Mouse (Mus musculus) liver, embryonic 15.5 days (tissue): Measurements from ENCODE around the gene Neurod1. TPM values are rescaled to one million over a fixed set of nuclear protein-coding genes. Genes with fewer than 3 reads are reported as not detected.

Source experiments
- ATAC-seq: fragments of 200-750 bp; cut with Nextera tagmentation; 2 replicates; pipeline ENCODE4 v1.8.0; 2017; ENCODE audit warnings: moderate number of reproducible peaks, mild to moderate bottlenecking, moderate library complexity; ENCODE audit not compliant: insufficient read depth
- H3K27ac ChIP-seq: fragments of 300-500 bp; sonication (generic); replicated peaks from 2 replicates; pipeline ENCODE4 v1.5.1; 2015; ENCODE audit warnings: mild to moderate bottlenecking, inconsistent platforms
- H3K27me3 ChIP-seq: fragments of 300-500 bp; sonication (generic); 2 replicates; pipeline ENCODE4 v1.6.1; 2015; ENCODE audit warnings: mild to moderate bottlenecking, inconsistent platforms
- H3K36me3 ChIP-seq: fragments of 300-500 bp; sonication (generic); replicated peaks from 2 replicates; pipeline ENCODE4 v1.6.1; 2015; ENCODE audit warnings: moderate library complexity, mild to moderate bottlenecking, inconsistent platforms
- H3K4me1 ChIP-seq: fragments of 300-500 bp; sonication (generic); replicated peaks from 2 replicates; pipeline ENCODE4 v1.6.1; 2015; ENCODE audit warnings: inconsistent platforms
- H3K4me2 ChIP-seq: fragments of 300-500 bp; sonication (generic); 2 replicates; pipeline ENCODE4 v1.6.1; 2015; ENCODE audit warnings: moderate library complexity, mild to moderate bottlenecking, inconsistent platforms
- H3K4me3 ChIP-seq: fragments of 300-500 bp; sonication (generic); replicated peaks from 2 replicates; pipeline ENCODE4 v1.5.1; 2015; ENCODE audit warnings: mild to moderate bottlenecking, inconsistent platforms
- H3K9ac ChIP-seq: fragments of 300-500 bp; sonication (generic); 2 replicates; pipeline ENCODE4 v1.6.1; 2015; ENCODE audit warnings: moderate library complexity, mild to moderate bottlenecking, inconsistent platforms
- H3K9me3 ChIP-seq: fragments of 300-500 bp; sonication (generic); replicated peaks from 2 replicates; pipeline ENCODE4 v1.6.1; 2016; ENCODE audit warnings: inconsistent platforms
- WGBS: fragments of 180-500 bp; shearing (Covaris S2); methylation state at CpG from one replicate; pipeline ENCODE4 v1.1.7; 2015; ENCODE audit warnings: mixed read lengths; ENCODE audit not compliant: insufficient replicate concordance; 5-methylcytosine and 5-hydroxymethylcytosine counted together
- polyA plus RNA-seq: library from polyadenylated mRNA; unstranded; fragments of >200 nt; fragmentation: Nextera tagmentation; extraction: Ambion mirVana; gene quantifications from 2 replicates; pipeline ENCODE4 v1.2.1, GENCODE M21; 2015

Neurod1 gene
- polyA plus RNA-seq, 1 experiment from 2014 or later = not detected

DNA sequence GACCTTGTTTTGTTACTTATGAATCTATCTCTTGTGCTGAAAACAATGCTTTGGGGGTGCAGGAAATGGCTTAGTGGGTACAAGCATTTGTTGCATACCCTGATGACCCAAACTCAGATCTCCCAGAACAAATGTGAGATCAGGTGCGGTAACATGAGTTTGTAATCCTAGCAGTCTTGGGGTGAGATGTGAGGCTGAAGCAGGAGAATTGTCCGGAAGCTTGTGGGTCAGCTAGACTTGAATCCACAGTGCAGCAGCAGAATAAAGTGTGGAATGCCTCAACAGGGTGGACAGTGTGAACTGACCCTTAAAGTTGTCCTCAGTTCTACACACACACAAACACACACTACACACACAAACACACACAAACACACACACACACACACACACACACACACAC is 14.3 kb downstream of the Neurod1 start:
- Histone ChIP-seq H3K9me3 (no peaks in the 10 kb centered on the region), H3K27ac (no peak overlapping the region), H3K4me1 (no peaks in the 10 kb centered on the region), H3K36me3 (no peaks in the 10 kb centered on the region), H3K4me2 (no peak overlapping the region), H3K4me3 (no peak overlapping the region), H3K27me3 (no peaks in the 10 kb centered on the region), H3K9ac (no peak overlapping the region)
- no peak for ATAC-seq
- WGBS = 89% methylated on average over 2 of the region's 2 CpGs

DNA sequence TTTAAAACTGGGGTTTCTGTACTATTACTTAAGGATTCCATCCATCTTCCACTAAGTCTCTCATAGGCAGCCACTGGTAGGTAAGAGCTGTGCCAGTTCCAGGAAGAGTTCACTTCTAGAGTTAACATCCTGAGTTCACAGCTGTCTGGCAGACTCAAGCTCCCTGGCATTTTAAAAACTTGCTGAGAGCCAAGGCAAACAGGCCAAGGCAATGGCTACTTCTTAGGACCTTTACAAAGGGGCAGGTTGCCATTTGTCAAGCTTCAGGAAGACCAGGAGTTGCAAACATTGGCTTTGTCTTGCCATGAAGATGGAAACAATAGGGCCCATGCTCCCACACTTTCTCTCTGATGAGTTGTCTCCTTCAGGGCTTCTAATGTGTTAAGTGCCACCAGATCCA is 26.5 kb downstream of the Neurod1 start:
- Histone ChIP-seq H3K4me2 (no peak overlapping the region), H3K4me3 (no peak overlapping the region)
- no peak for ATAC-seq

DNA sequence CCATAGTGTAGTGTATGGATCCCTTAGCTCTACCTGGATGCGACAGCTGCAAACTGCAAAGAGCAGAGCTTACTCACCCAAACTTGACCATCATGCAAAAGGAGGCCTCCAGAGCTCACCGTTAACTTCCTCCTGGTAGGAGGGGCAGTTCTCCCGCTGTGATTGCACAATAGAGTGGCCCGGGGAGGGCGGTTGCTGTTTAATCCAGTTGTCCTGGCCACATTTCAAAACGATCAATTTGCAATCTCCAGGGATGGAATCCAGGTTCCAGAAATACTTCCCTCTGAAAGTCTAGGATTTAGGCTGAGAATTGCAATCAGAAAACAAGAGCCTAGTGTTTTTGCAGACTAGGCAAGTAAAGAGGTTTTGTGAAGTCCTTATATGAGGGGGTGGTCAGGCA is 26.9 kb downstream of the Neurod1 start:
- H3K27ac ChIP-seq = no peak overlapping the region
- peak overlapping the region; percentile 69 for H3K4me2 ChIP-seq

More for the DNA sequence above, 26.5 kb downstream of the Neurod1 start:
- no peaks in the 10 kb centered on the region for H3K9me3 ChIP-seq
- H3K9ac ChIP-seq = no peak overlapping the region
- H3K27me3 ChIP-seq = peaks cover 26% of the 10 kb centered on the region
- no peak overlapping the region for H3K27ac ChIP-seq
- no peaks in the 10 kb centered on the region for H3K36me3 ChIP-seq
- H3K4me1 ChIP-seq = peaks cover 11% of the 10 kb centered on the region; the same call in 1 of the 2 replicates

DNA sequence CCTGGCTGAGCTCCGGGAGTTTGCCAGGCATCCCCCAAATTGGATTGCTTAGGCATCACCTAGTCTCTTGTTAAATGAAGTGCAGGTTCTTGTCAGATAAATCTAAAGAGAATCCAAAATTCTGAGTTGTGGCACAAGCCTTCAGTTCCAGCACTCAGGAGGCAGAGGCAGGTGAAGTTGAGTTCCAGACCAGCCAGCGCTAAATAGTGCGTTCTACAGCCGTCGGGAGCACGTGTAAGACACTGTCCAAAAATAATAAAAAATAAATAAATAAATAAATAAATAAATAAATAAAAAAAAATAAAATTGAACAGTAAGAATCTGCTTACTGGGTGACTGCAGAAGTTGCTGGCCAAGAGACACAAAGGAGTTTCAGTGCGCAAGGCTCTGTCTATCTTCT is 27.4 kb downstream of the Neurod1 start:
- Histone ChIP-seq H3K4me1 (peaks cover 11% of the 10 kb centered on the region; the same call in 1 of the 2 replicates), H3K4me3 (peak overlapping the region; percentile 56), H3K27ac (no peak overlapping the region), H3K4me2 (peak overlapping the region; percentile 69), H3K27me3 (peaks cover 26% of the 10 kb centered on the region), H3K36me3 (no peaks in the 10 kb centered on the region), H3K9ac (no peak overlapping the region), H3K9me3 (no peaks in the 10 kb centered on the region)
- 15% methylated on average over 7 of the region's 7 CpGs for WGBS
- ATAC-seq = no peak

More for the DNA sequence above, 26.9 kb downstream of the Neurod1 start:
- Histone ChIP-seq H3K4me3 (no peak overlapping the region), H3K4me1 (peaks cover 11% of the 10 kb centered on the region; the same call in 1 of the 2 replicates), H3K36me3 (no peaks in the 10 kb centered on the region), H3K27me3 (peaks cover 26% of the 10 kb centered on the region), H3K9ac (no peak overlapping the region), H3K9me3 (no peaks in the 10 kb centered on the region)
- 0 out of 2 replicates have a peak, but pooled peaks have one; percentile 25 for ATAC-seq
- WGBS = 6% methylated on average over 6 of the region's 6 CpGs

DNA sequence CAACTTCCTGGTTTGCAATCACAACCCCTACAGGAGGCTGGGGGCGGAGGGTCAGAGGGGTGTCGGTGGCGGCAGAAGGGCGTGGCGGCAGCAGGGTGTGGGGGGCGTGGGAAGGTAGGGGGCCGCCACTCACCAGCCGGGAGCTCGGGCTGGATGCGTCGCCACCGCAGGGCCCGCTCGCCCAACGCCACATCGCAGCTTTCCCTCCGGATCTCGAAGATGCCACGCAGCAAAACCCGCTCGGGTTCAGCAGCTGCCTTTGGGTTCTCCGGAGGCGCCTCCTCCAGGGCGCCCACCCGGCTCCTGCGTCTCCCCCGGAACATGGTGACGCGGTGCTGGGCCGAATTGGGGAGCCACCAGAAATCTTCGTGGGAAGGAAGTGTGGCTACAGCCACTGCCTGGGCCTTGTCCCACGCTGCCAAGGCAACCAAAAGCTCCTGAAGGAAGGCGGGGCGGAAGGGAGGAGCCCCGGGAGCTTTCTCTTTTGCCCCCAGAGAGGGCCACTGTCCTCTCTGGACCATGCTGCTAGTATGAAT is 27.9 kb downstream of the Neurod1 start:
- no peaks in the 10 kb centered on the region for H3K36me3 ChIP-seq
- H3K4me1 ChIP-seq = peaks cover 11% of the 10 kb centered on the region; the same call in 1 of the 2 replicates
- no peak overlapping the region for H3K9ac ChIP-seq
- WGBS = under 1% methylated on average over 35 of the region's 35 CpGs
- peak overlapping the region; percentile 69 for H3K4me2 ChIP-seq
- peaks cover 26% of the 10 kb centered on the region for H3K27me3 ChIP-seq
- no peak for ATAC-seq
- H3K27ac ChIP-seq = no peak overlapping the region
- H3K4me3 ChIP-seq = peak overlapping the region; percentile 56
- H3K9me3 ChIP-seq = no peaks in the 10 kb centered on the region

DNA sequence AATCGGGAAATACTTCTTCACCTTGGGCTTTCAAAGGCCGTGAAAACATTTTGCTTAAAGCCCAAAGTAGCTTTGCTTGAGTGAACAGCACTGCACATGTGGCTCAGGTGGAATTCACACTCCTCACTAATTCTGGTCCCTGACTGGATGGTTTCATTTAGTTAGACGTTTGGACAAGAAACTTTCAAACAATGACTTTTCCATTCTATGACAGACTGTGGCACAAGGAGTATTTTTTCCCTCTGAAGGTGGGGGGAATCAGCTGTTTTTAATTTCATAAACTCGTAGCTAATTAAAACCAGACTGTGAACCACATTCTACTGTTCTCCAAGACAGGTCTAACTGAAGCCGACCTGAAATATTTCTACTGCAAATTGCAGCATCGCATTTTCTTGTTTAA is 28.5 kb downstream of the Neurod1 start:
- Histone ChIP-seq H3K9me3 (no peaks in the 10 kb centered on the region), H3K36me3 (no peaks in the 10 kb centered on the region), H3K4me3 (no peak overlapping the region), H3K4me1 (peaks cover 11% of the 10 kb centered on the region; the same call in 1 of the 2 replicates), H3K9ac (no peak overlapping the region), H3K27me3 (peaks cover 26% of the 10 kb centered on the region), H3K27ac (no peak overlapping the region), H3K4me2 (no peak overlapping the region)
- ATAC-seq = no peak
- WGBS = 29% methylated on average over 6 of the region's 6 CpGs

DNA sequence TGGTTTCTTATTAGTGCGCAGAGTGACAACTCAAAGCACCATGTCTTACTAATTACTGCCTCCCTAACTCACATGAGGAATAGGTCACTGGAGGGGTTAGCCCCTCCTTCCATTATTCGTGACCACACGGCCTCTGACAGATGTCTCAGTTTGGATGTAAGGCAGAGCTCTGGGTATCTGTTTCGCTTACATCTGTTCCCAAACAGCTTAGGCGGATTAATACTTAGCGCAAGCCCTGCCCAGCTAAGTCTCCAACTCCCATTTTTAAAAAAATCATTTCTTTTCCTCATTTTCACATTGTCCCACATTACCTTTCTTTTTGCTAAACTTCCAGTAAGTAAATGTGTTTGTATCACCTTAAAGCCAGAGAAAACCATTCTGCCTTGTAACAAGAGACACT is 34.9 kb downstream of the Neurod1 start:
- H3K9me3 ChIP-seq = no peaks in the 10 kb centered on the region
- H3K4me3 ChIP-seq = no peak overlapping the region
- no peak overlapping the region for H3K9ac ChIP-seq
- H3K27ac ChIP-seq = no peak overlapping the region
- H3K36me3 ChIP-seq = no peaks in the 10 kb centered on the region
- H3K4me2 ChIP-seq = no peak overlapping the region
- WGBS = 65% methylated on average over 6 of the region's 6 CpGs
- ATAC-seq = no peak
- H3K27me3 ChIP-seq = no peaks in the 10 kb centered on the region
- H3K4me1 ChIP-seq = no peaks in the 10 kb centered on the region

DNA sequence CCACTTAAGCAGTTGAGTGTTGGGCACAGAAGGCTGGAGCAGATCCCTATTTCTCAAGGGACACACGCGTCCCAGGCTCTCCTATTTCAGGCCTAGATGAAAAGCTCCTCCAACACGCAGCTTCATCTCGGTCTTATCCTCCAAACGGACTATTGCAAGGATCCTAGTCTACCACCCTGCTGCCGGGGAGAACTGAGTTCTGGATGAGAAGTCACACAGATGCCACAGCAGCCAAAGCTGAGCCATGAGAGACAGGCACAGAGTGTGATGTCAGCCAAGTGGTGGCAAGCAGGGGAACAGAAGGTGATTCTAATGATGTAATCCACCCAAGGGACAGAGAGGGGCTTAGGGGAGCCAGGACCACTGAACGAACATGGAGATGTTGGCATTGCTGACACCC is 42.0 kb downstream of the Neurod1 start:
- H3K4me3 ChIP-seq = no peak overlapping the region
- H3K4me1 ChIP-seq = no peaks in the 10 kb centered on the region
- 79% methylated on average over 7 of the region's 7 CpGs for WGBS
- H3K27me3 ChIP-seq = no peaks in the 10 kb centered on the region
- no peak overlapping the region for H3K9ac ChIP-seq
- no peaks in the 10 kb centered on the region for H3K9me3 ChIP-seq
- no peak overlapping the region for H3K27ac ChIP-seq
- no peak for ATAC-seq
- no peaks in the 10 kb centered on the region for H3K36me3 ChIP-seq
- H3K4me2 ChIP-seq = no peak overlapping the region

DNA sequence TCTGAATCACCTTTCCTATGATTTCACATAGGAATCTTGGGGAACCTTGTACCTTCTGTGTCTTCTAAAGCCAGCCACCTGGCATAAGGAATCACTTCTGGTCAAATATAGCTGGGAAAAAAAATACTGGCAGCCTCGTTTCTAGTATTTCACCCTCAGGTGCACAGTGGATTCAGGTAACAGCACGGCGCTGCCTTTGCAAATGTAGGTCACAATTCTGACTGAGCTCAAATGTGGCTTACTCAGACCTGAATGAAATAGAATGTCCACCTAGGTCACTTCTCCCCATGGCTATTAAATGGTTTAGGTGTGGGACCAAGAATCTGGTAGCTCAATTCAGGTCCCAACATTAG is 45.7 kb downstream of the Neurod1 start:
- no peaks in the 10 kb centered on the region for H3K27me3 ChIP-seq
- H3K36me3 ChIP-seq = no peaks in the 10 kb centered on the region
- H3K9ac ChIP-seq = no peak overlapping the region
- H3K4me1 ChIP-seq = no peaks in the 10 kb centered on the region
- H3K4me3 ChIP-seq = no peak overlapping the region
- no peak overlapping the region for H3K27ac ChIP-seq
- H3K4me2 ChIP-seq = no peak overlapping the region
- ATAC-seq = no peak
- no peaks in the 10 kb centered on the region for H3K9me3 ChIP-seq
- 67% methylated on average over 3 of the region's 3 CpGs for WGBS

DNA sequence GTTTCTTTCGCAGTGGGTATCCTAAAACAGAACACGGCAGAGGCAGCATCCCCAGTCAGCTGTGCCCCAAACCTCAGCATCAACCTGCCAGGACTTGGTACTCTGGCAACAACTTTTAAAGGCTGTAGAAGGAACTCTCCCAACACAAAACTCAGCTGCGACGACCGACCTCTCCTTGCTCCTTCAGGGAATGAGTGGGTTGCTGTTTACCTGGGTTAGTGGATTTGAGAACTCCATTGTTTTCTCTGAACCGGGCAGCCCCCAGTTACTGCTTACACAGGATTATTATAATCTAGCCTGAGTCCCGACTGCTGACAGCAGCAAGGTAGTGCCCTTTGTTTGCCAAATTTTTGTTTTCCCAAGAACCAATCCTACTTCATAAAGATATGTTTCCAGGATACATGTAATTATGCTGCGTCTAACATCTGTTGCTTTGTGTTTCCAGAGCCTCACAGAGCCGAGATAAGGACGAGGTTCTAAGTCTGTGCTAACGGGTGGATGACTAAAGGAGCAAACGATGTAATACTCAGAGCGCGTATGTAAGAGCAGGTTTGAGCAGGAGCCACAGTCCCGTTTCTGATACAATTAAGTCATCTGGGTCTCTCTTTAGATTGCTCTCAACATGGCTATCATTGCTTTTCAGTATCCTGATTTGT is 46.2 kb downstream of the Neurod1 start:
- H3K27me3 ChIP-seq = no peaks in the 10 kb centered on the region
- H3K4me2 ChIP-seq = no peak overlapping the region
- no peak for ATAC-seq

DNA sequence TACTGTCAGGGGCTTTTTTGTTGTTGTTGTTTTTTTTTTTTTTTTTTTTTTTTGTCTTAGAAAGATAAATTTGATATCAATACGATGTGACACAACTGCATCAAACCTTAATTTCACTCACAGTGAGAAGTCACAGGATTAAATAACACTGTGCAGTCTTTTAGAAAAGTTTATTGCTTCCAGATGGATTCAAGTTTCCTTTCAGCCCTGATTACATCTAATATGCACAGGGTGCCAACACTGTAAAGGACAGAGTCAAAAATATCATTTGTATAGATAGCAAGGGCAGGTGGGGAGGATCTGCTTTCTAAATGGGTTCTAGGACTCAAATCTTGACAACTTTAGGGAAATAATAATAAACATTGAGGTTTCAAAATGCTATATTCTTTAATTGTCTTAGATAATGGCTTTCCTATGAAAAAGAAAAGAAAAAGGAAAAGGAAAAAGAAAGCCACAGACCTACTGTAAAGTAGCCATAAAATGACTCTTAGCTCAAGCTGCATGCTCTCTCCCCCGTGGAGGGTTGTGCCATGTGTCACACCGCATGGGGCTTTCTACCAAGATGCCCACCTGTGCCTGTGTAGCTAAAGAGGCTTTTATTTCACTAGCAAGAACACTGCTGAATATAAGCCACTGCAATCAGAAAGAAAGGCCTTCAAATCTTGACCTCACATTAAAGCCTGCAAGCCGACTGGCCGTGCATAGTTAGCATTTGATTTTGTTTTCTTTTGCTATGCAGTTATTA is 50.7 kb downstream of the Neurod1 start:
- no peaks in the 10 kb centered on the region for H3K36me3 ChIP-seq
- ATAC-seq = no peak
- H3K9me3 ChIP-seq = no peaks in the 10 kb centered on the region

More for the DNA sequence above, 46.2 kb downstream of the Neurod1 start:
- Histone ChIP-seq H3K9ac (no peak overlapping the region), H3K4me3 (no peak overlapping the region), H3K36me3 (no peaks in the 10 kb centered on the region), H3K27ac (no peak overlapping the region), H3K4me1 (no peaks in the 10 kb centered on the region), H3K9me3 (no peaks in the 10 kb centered on the region)
- 54% methylated on average over 15 of the region's 15 CpGs for WGBS

More for the DNA sequence above, 50.7 kb downstream of the Neurod1 start:
- 62% methylated on average over 5 of the region's 5 CpGs for WGBS
- Histone ChIP-seq H3K27me3 (no peaks in the 10 kb centered on the region), H3K4me3 (no peak overlapping the region), H3K9ac (no peak overlapping the region), H3K4me2 (no peak overlapping the region), H3K27ac (no peak overlapping the region), H3K4me1 (no peaks in the 10 kb centered on the region)
